Mouse (Mus musculus): ENCODE results near the gene Gabrb2. TPM values are rescaled to one million over a fixed set of nuclear protein-coding genes. Genes with fewer than 3 reads are reported as not detected.

Gabrb2 gene
- polyA plus RNA-seq, 1 experiment from 2014 or later: not detected

- no peaks in the 10 kb centered on the region for H3K36me3 ChIP-seq (ENCODE audit: inconsistent target)
- H3K79me2 ChIP-seq (ENCODE audit: inconsistent target): no peaks in the 10 kb centered on the region
- H3K4me3 ChIP-seq (ENCODE audit: inconsistent target): no peak overlapping the region
- no peak overlapping the region for H3K27ac ChIP-seq
- WGBS (ENCODE audit: missing documents): 82% methylated on average over 3 of the region's 3 CpGs
These were observed 55.0 kb downstream of the Gabrb2 start for GRCm38 (mm10) chr11:42474523-42474922.

GRCm38 (mm10) chr11:42487625-42488024 lies 68.1 kb downstream of the Gabrb2 start:
- H3K79me2 ChIP-seq (ENCODE audit: inconsistent target): no peaks in the 10 kb centered on the region
- H3K4me3 ChIP-seq (ENCODE audit: inconsistent target): no peak overlapping the region
- no peak overlapping the region for H3K27ac ChIP-seq
- H3K36me3 ChIP-seq (ENCODE audit: inconsistent target): no peaks in the 10 kb centered on the region

- Histone ChIP-seq H3K79me2 (ENCODE audit: inconsistent target) (no peaks in the 10 kb centered on the region), H3K4me3 (ENCODE audit: inconsistent target) (no peak overlapping the region), H3K27ac (no peak overlapping the region), H3K36me3 (ENCODE audit: inconsistent target) (no peaks in the 10 kb centered on the region)
These were observed 81.6 kb downstream of the Gabrb2 start for GRCm38 (mm10) chr11:42501166-42501565.

DNA sequence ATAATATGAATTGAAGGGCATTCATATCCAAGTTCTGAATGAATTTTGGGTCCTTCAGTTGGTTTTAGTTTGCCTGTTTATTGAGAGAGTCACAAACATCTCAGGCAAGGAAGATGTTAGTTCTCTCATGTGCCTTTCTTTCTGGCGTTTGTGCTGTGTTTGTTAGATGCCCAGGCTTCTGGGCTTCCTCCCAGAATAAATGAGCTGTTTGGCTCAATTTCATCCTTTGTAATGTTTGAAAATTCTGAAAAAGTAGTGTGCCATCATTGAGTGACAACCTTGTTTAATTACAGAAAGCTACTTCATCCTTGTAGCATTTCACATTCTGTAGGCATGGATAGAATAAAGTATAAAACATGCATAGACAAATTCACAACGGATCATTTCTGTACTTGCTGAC lies 85.9 kb downstream of the Gabrb2 start:
- Histone ChIP-seq H3K36me3 (ENCODE audit: inconsistent target) (no peaks in the 10 kb centered on the region), H3K79me2 (ENCODE audit: inconsistent target) (no peaks in the 10 kb centered on the region), H3K27ac (no peak overlapping the region), H3K4me3 (ENCODE audit: inconsistent target) (no peak overlapping the region)
- WGBS (ENCODE audit: missing documents): 83% methylated on average over 2 of the region's 2 CpGs

GRCm38 (mm10) chr11:42505911-42506310 lies 86.4 kb downstream of the Gabrb2 start:
- no peaks in the 10 kb centered on the region for H3K79me2 ChIP-seq (ENCODE audit: inconsistent target)
- no peaks in the 10 kb centered on the region for H3K36me3 ChIP-seq (ENCODE audit: inconsistent target)
- no peak overlapping the region for H3K4me3 ChIP-seq (ENCODE audit: inconsistent target)
- 59% methylated on average over 1 of the region's 1 CpGs for WGBS (ENCODE audit: missing documents)
- no peak overlapping the region for H3K27ac ChIP-seq

GRCm38 (mm10) chr11:42521960-42522359 lies 102.4 kb downstream of the Gabrb2 start:
- H3K27ac ChIP-seq: no peak overlapping the region
- H3K36me3 ChIP-seq (ENCODE audit: inconsistent target): no peaks in the 10 kb centered on the region
- no peak overlapping the region for H3K4me3 ChIP-seq (ENCODE audit: inconsistent target)
- WGBS (ENCODE audit: missing documents): 77% methylated on average over 2 of the region's 2 CpGs
- no peaks in the 10 kb centered on the region for H3K79me2 ChIP-seq (ENCODE audit: inconsistent target)

DNA sequence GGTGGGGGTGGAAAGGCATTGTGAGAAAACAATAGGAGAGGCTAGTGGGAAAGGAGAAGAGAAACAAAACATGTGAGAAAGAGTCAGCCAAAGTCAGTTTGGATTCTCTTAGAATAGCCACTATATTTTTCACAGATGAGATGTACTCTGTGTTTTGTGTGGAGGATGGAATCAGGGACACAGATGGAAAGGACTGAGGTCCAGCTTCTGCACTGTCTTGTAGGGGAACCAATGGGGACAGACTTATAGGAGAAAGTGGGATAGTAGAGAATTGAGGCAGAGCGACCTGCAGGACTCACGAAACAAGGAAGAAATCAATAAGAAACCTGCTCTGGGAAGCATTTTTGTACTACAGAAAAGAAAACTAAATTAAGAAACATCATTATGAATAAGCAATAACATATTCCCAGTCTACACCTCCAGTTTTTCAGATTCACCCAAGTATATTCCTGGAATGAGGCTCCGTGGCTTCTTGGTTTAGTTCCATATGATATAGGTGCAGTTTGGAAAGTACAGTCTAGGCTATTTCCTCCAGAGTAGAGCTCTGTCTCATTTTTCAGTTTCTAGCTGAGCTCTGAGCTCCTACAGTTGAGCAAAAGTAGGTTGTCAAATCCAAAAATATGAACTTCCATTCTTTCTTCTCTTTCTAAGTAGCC lies 108.8 kb downstream of the Gabrb2 start:
- Histone ChIP-seq H3K36me3 (ENCODE audit: inconsistent target) (no peaks in the 10 kb centered on the region), H3K27ac (no peak overlapping the region), H3K4me3 (ENCODE audit: inconsistent target) (no peak overlapping the region), H3K79me2 (ENCODE audit: inconsistent target) (no peaks in the 10 kb centered on the region)
- WGBS (ENCODE audit: missing documents): 92% methylated on average over 3 of the region's 3 CpGs

DNA sequence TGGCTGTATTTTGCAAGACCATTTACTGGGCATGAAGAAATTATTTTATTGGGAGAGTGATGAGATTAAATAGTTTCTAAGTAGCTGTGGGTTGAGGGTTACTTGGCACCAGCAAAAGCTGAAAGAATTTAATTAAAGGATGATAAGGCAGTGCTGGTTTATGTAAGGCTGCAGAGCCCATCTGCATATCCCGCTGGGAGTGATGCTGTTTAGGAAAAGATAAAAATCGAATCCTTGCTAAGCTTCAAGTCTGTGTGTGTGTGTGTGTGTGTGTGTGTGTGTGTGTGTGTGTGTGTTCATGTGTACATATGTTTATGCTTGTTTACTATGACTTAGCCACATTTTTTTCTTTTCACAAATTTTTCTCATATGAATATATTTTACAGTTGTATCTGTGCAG lies 113.0 kb downstream of the Gabrb2 start:
- Histone ChIP-seq H3K79me2 (ENCODE audit: inconsistent target) (no peaks in the 10 kb centered on the region), H3K36me3 (ENCODE audit: inconsistent target) (no peaks in the 10 kb centered on the region), H3K27ac (no peak overlapping the region), H3K4me3 (ENCODE audit: inconsistent target) (no peak overlapping the region)
- WGBS (ENCODE audit: missing documents): 40% methylated on average over 1 of the region's 2 CpGs

- H3K79me2 ChIP-seq (ENCODE audit: inconsistent target): no peaks in the 10 kb centered on the region
- WGBS (ENCODE audit: missing documents): 74% methylated on average over 5 of the region's 5 CpGs
- no peak overlapping the region for H3K27ac ChIP-seq
- H3K4me3 ChIP-seq (ENCODE audit: inconsistent target): no peak overlapping the region
- H3K36me3 ChIP-seq (ENCODE audit: inconsistent target): no peaks in the 10 kb centered on the region
These were observed 115.7 kb downstream of the Gabrb2 start for GRCm38 (mm10) chr11:42535286-42535685.

- no peak overlapping the region for H3K27ac ChIP-seq
- no peaks in the 10 kb centered on the region for H3K36me3 ChIP-seq (ENCODE audit: inconsistent target)
- 94% methylated on average over 1 of the region's 1 CpGs for WGBS (ENCODE audit: missing documents)
- H3K79me2 ChIP-seq (ENCODE audit: inconsistent target): no peaks in the 10 kb centered on the region
- H3K4me3 ChIP-seq (ENCODE audit: inconsistent target): no peak overlapping the region
These were observed 116.3 kb downstream of the Gabrb2 start for GRCm38 (mm10) chr11:42535861-42536260.

DNA sequence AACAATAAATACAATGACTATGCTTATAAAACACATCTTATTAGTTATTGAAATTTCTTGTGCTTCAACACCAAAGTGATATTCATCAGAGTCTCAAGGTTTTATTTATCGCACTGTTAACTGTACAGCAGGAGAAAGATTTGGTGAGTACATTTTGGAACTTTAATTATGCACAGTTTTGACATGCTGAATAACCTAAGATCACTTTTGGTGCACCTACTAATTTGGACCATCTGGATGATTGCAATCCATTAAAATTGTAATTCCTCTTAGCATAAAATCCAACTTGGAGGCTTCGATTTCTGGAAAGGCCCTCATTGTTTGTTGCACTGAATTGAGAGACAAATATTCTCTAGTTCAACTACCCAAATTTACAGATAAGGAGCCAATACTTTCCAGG lies 123.3 kb downstream of the Gabrb2 start:
- WGBS (ENCODE audit: missing documents): 77% methylated on average over 2 of the region's 2 CpGs
- Histone ChIP-seq H3K79me2 (ENCODE audit: inconsistent target) (no peaks in the 10 kb centered on the region), H3K36me3 (ENCODE audit: inconsistent target) (no peaks in the 10 kb centered on the region), H3K27ac (no peak overlapping the region), H3K4me3 (ENCODE audit: inconsistent target) (no peak overlapping the region)

DNA sequence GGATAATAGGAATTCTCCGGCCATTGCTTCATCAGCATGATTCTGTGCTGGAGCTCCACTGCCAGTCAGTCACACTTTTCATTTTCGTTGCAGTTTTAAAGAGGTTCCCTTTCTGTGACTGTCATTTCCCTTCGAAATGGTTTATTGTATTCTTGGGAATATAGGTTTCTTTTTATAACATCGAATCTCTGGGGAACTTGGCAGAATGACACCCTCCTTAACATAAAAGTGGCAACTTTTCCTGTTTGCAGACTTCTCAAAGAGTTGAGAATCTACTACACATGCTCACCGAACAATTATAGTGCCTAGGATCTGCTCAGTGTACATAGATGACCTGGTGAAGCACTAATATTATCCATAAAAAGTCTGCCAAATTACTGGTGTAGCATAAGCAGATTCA lies 146.5 kb downstream of the Gabrb2 start:
- Histone ChIP-seq H3K36me3 (ENCODE audit: inconsistent target) (no peaks in the 10 kb centered on the region), H3K27ac (no peak overlapping the region), H3K4me3 (ENCODE audit: inconsistent target) (no peak overlapping the region), H3K79me2 (ENCODE audit: inconsistent target) (no peaks in the 10 kb centered on the region)
- WGBS (ENCODE audit: missing documents): 81% methylated on average over 5 of the region's 5 CpGs

- H3K27ac ChIP-seq: no peak overlapping the region
- H3K79me2 ChIP-seq (ENCODE audit: inconsistent target): no peaks in the 10 kb centered on the region
- no peak overlapping the region for H3K4me3 ChIP-seq (ENCODE audit: inconsistent target)
- no peaks in the 10 kb centered on the region for H3K36me3 ChIP-seq (ENCODE audit: inconsistent target)
- 86% methylated on average over 4 of the region's 4 CpGs for WGBS (ENCODE audit: missing documents)
These were observed 151.9 kb downstream of the Gabrb2 start for GRCm38 (mm10) chr11:42571467-42571866.

DNA sequence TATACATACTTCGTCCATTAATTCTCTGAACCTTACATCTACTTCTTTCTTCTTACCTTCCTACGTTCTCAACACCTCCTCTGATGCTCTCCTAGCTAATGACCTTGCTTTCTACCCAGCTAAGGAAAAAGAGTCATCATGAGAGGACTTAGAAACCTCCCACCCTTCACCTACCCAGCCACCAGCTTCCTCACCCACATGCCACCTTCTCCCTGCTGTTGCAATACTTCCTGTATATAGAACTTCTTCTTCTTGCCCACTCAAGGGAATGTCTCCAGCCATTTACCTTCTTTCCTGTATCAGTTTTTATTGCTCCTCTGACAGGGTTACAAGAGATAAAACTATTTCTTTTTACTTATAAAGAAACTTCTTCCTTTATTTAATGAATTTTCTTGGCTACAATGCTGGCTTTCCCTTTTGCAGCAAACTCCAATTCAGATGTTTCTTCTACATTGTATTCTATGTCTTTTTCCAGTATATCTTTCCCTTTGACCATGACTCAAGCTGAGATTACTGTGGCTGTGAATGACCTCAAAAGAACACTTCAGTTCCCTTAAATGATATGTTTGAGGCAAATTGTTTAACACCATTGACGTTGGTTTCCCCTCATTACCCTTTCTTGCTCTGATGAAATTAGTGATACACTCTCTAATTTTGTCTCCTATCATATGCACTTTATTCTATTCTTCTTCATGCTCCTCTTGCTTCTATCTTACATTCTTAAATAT lies 155.8 kb downstream of the Gabrb2 start:
- Histone ChIP-seq H3K36me3 (ENCODE audit: inconsistent target) (no peaks in the 10 kb centered on the region), H3K27ac (no peak overlapping the region), H3K79me2 (ENCODE audit: inconsistent target) (no peaks in the 10 kb centered on the region), H3K4me3 (ENCODE audit: inconsistent target) (no peak overlapping the region)
- WGBS (ENCODE audit: missing documents): 77% methylated on average over 3 of the region's 3 CpGs

GRCm38 (mm10) chr11:42579804-42580203 lies 160.2 kb downstream of the Gabrb2 start:
- Histone ChIP-seq H3K4me3 (ENCODE audit: inconsistent target) (no peak overlapping the region), H3K79me2 (ENCODE audit: inconsistent target) (no peaks in the 10 kb centered on the region), H3K27ac (no peak overlapping the region), H3K36me3 (ENCODE audit: inconsistent target) (no peaks in the 10 kb centered on the region)
- 64% methylated on average over 6 of the region's 6 CpGs for WGBS (ENCODE audit: missing documents)

DNA sequence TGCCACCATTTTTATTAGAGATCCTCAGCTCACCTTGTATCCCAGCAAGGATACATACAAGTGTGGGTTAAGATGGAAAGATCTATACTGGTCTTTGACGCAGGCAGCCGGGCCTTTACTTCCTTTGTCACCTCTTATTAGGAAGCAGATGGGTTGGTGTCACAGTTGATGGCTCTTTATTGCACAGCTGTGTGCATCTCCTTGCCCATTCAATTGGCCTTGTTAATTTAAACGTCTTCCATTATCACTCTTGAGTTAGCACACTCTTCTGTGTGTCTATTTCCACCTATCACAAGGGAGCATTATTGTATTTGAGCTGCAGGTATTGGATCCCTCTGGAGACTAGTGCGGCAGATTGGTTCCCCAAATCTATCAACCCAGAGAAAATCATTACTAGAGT lies 161.6 kb downstream of the Gabrb2 start:
- Histone ChIP-seq H3K79me2 (ENCODE audit: inconsistent target) (no peaks in the 10 kb centered on the region), H3K4me3 (ENCODE audit: inconsistent target) (no peak overlapping the region), H3K36me3 (ENCODE audit: inconsistent target) (no peaks in the 10 kb centered on the region), H3K27ac (no peak overlapping the region)
- 80% methylated on average over 4 of the region's 4 CpGs for WGBS (ENCODE audit: missing documents)
